Mouse (Mus musculus): ENCODE measurements around the gene Coro2b. TPM values are rescaled to one million over a fixed set of nuclear protein-coding genes. Genes with fewer than 3 reads are reported as not detected.

The Coro2b gene
- polyA plus RNA-seq, 1 experiment from 2014 or later: 6.3 TPM

DNA sequence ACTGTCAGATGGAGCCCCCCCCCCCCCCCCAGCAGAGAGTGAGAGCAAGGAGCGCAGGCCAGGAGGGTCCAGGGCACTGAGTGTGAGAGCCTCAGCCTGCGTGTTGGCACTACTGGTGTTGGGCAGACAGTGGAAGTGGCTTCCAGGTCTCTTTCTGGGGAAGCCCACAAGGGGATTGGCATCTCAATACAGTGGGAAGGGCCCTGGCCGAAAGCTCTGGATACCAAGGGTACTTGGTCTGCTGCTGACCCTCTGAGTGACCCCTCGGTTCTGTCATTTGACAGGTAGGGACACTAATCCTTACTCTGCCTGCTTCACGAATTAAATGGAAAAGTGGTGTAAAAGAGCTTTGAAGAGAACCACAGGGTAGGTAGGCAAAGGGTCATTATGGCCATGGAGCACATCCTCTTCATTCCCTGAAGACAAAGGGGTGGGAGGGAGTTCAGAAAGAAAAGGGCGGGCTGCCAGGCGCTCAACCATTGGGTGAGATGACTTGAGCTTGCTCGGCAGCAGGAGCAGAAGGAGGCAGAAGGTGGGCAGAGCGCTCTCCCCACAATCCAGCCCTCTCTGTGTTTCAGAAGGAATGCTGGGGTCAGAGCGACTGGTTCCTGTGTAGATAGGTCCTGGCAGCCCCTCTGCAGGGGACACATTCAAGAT is 116.5 kb downstream of the Coro2b start:
- no peaks in the 10 kb centered on the region for H3K9me3 ChIP-seq
- H3K36me3 ChIP-seq: 0 out of 2 replicates have a peak, but pooled peaks cover 4% of the 10 kb centered on the region
- peaks cover 54% of the 10 kb centered on the region for H3K4me1 ChIP-seq
- no peak for DNase-seq (ENCODE audit: low spot score)
- no peaks in the 10 kb centered on the region for H3K27me3 ChIP-seq (ENCODE audit: insufficient read depth, poor library complexity, severe bottlenecking)
- WGBS: 53% methylated on average over 10 of the region's 10 CpGs
- H3K4me3 ChIP-seq: peak overlapping the region; percentile 45
- peak overlapping the region; percentile 78 for H3K27ac ChIP-seq

DNA sequence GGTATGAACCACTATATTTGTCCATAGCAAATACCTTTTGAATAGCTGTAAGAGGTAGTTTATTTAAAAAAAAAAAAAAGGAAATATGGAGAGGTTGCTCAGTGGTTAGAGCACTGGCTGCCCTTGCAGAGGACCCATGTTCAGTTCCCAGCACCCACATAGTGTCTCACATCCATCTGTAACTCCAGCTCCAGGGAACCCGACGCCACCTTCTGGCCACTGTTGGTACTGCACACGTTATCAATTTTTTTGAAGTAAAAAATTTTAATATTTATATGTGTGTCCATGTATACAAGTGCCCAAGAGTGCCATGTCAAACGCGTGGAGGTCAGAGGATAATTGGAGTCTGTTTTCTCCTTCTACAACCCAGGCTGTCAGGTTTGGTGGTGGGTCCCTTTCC is 118.1 kb downstream of the Coro2b start:
- no peaks in the 10 kb centered on the region for H3K27me3 ChIP-seq (ENCODE audit: insufficient read depth, poor library complexity, severe bottlenecking)
- no peak for DNase-seq (ENCODE audit: low spot score)
- H3K27ac ChIP-seq: no peak overlapping the region
- H3K4me3 ChIP-seq: no peak overlapping the region
- H3K4me1 ChIP-seq: peaks cover 58% of the 10 kb centered on the region
- 0 out of 2 replicates have a peak, but pooled peaks cover 4% of the 10 kb centered on the region for H3K36me3 ChIP-seq
- no peaks in the 10 kb centered on the region for H3K9me3 ChIP-seq
- 54% methylated on average over 5 of the region's 5 CpGs for WGBS

DNA sequence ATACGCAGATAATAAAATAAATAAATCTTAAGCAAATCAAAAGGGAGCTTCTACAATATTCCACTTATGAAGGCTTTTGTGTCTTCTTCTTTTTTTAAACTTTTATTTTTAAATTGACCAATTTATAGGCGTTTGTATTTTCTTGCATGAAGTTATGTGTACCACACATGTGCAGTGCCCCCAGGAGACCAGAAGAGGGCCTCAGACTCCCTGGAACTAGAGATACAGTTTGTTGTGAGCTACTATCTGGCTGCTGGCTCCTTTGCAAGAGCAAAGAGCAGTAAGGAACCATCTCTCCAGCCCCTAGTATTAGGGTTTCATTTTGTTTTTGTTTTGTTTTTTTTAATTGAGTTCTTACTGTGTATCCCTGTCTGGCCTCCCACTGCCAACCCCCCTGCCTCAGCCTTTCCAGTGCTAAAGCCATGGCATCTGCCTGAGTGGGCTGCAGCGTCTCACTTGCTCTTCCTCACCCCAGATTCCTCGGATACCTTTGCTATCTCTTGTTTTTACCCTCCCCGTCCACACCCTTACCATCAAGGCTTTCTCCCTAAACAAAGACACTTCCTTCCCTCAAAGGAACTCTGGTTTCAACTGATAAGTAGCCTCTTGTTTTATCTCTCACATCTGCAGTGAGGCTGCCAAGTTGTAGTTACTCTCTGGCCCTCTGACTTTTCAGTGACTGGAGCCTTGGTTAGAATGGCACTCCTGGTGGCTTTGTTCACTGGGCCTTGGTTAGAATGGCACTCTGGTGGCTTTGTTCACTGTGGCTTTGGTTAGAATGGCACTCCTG is 129.3 kb downstream of the Coro2b start:
- no peak for DNase-seq (ENCODE audit: low spot score)

DNA sequence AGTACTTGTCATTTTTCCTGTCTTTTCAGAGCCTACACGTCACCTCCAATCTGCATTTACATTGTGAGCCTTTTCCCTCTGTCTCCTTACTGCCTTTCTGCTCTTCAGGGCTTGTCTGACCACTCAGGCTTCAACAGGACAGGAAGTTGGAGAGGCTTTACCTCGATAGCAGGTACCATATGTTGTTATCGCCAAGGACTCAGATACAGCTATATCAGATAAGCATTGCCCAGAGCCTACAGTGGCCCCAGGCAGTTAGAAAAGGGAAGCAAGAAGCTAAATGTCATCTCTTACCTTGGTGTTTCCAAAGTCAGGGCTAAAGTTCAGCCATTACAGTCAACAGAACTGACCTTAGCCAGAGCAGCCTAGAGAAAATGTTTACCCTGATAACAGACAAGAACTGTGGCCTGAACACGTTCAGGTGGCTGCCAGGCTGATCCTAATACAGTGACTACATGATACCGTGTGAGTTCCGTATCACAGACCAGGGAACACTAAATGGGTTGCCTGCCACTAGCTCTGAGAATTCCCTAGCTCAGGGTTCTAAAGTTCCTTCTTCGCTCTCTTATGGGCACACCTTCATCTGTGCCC is 130.3 kb downstream of the Coro2b start:
- Histone ChIP-seq H3K4me1 (peaks cover 12% of the 10 kb centered on the region; the same call in 1 of the 2 replicates), H3K36me3 (no peaks in the 10 kb centered on the region), H3K4me3 (no peak overlapping the region), H3K27me3 (ENCODE audit: insufficient read depth, poor library complexity, severe bottlenecking) (no peaks in the 10 kb centered on the region), H3K9me3 (peaks cover 3% of the 10 kb centered on the region; the same call in 1 of the 2 replicates), H3K27ac (no peak overlapping the region)
- DNase-seq (ENCODE audit: low spot score): no peak
- WGBS: 74% methylated on average over 7 of the region's 7 CpGs

More for the DNA sequence above, 129.3 kb downstream of the Coro2b start:
- Histone ChIP-seq H3K27ac (peak overlapping the region; percentile 47; the same call in 1 of the 2 replicates), H3K4me1 (peaks cover 16% of the 10 kb centered on the region), H3K9me3 (peaks cover 3% of the 10 kb centered on the region; the same call in 1 of the 2 replicates), H3K4me3 (no peak overlapping the region), H3K36me3 (no peaks in the 10 kb centered on the region), H3K27me3 (ENCODE audit: insufficient read depth, poor library complexity, severe bottlenecking) (no peaks in the 10 kb centered on the region)
- WGBS: 45% methylated on average over 5 of the region's 5 CpGs

DNA sequence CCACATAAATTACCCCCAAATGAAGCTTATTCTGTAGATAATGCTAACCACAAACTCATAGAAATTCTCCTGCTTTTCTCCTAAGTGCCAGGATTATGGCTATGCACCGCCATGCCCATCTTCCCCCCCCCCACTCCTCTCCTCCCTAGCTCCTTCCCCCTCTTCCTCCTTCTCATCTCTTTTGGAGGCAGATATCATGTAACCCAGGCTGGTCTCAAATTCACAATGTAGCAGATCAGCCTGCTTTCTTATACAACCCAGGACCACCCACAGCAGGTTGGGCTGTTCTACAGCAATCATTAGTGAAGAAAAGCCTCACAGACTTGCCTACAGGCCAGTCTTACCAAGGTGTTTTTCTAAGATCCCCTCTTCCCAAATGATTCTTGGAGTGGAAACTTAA is 135.3 kb downstream of the Coro2b start:
- Histone ChIP-seq H3K4me3 (no peak overlapping the region), H3K27me3 (ENCODE audit: insufficient read depth, poor library complexity, severe bottlenecking) (no peaks in the 10 kb centered on the region), H3K27ac (no peak overlapping the region), H3K36me3 (no peaks in the 10 kb centered on the region), H3K9me3 (no peaks in the 10 kb centered on the region), H3K4me1 (peaks cover 7% of the 10 kb centered on the region)
- WGBS: 76% methylated on average over 1 of the region's 1 CpGs
- DNase-seq (ENCODE audit: low spot score): no peak

DNA sequence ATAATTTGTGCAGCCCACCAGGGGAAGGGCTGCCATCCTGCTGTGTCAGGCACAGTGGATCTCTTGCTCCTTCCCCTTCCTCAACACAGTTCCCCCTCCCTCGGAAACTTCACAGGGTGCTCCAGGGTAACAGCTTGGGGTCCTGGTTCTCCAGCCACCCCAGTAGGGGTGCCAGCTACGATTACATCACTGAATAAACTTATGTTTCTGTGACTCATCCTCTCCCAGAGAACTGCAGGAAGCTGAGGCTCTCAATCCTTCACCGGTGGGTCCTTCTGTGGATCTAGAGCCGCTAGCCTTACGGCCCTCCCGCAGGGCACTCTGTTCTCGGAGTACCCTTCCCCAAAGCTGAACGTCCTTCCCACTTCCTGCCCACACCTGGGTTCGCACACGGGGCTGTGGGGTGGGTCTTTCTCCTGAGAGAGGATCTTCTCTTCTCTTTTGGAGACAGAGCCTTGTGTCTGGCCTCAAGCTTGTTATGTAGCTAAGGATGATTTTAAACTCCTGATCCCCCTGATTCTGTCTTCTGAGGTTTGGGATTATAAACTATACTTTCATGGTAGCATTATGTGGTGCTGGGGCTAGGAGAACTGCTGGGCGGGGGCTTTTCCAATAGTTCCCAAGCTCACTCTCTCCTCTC is 136.2 kb downstream of the Coro2b start:
- WGBS: 35% methylated on average over 11 of the region's 11 CpGs
- peaks cover 4% of the 10 kb centered on the region for H3K4me1 ChIP-seq
- DNase-seq (ENCODE audit: low spot score): no peak

DNA sequence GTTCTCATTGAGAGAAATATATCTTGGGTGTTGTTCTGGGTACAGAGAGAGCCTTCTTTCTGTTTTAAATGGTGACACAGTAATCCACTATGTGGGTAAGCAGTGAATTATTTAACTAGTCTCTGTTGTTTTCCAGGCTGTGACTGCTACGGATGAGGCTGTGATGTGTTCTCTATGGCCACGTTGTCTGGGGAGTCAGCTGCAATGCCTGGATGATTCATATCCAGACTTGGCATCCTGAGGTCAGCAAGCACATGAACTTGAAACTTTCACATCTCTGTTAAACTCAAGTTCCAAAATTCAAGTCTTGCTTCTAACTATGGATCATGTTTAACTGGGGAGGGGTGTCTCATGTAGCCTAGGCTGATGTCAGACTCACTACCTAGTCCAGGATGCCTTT is 142.7 kb downstream of the Coro2b start:
- no peaks in the 10 kb centered on the region for H3K9me3 ChIP-seq
- 76% methylated on average over 2 of the region's 2 CpGs for WGBS
- no peaks in the 10 kb centered on the region for H3K4me1 ChIP-seq
- no peak overlapping the region for H3K4me3 ChIP-seq
- no peak for DNase-seq (ENCODE audit: low spot score)
- no peak overlapping the region for H3K27ac ChIP-seq
- no peaks in the 10 kb centered on the region for H3K27me3 ChIP-seq (ENCODE audit: insufficient read depth, poor library complexity, severe bottlenecking)
- H3K36me3 ChIP-seq: no peaks in the 10 kb centered on the region

More for the DNA sequence above, 136.2 kb downstream of the Coro2b start:
- H3K4me3 ChIP-seq: no peak overlapping the region
- no peaks in the 10 kb centered on the region for H3K9me3 ChIP-seq
- no peaks in the 10 kb centered on the region for H3K36me3 ChIP-seq
- no peak overlapping the region for H3K27ac ChIP-seq
- no peaks in the 10 kb centered on the region for H3K27me3 ChIP-seq (ENCODE audit: insufficient read depth, poor library complexity, severe bottlenecking)

DNA sequence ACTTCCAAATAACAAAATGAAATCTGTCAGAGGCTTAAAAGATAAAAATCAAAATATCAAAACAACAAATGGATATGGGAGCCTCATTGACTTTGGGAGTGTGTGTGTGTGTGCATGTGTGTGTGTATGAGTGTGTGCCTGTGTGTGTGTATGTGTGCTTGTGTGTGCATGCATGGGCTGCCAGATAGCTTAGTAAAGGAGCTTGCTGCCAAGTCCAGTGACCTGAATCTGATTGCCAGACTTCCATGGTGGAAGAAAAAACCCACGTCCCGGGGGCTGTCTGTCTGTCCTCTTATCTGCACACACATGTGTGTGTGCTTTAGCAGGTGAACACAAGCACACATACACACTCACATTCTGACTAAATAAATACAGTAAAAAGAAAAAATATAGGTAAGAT is 143.3 kb downstream of the Coro2b start:
- no peaks in the 10 kb centered on the region for H3K9me3 ChIP-seq
- WGBS: 70% methylated on average over 2 of the region's 2 CpGs

DNA sequence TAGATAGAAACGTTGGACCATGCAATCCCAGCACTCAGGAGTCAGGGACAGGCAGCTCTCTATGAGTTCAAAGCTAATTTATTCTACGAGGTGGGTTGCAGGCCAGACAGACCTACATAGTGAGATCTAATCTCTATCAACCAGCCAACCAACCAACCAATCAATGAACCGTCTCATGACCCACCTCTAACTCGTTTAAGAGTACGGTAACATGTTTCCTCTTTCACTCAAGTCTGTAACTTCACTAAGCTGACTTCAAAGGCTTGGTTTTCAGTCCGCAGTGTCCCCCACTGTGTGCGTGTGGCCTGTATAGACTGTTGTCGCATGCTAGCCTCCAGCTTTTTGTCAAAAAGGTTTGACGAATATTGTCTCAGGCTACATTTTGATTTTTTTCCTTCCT is 147.1 kb downstream of the Coro2b start:
- Histone ChIP-seq H3K4me3 (no peak overlapping the region), H3K36me3 (no peaks in the 10 kb centered on the region), H3K4me1 (no peaks in the 10 kb centered on the region), H3K27me3 (ENCODE audit: insufficient read depth, poor library complexity, severe bottlenecking) (no peaks in the 10 kb centered on the region), H3K27ac (no peak overlapping the region), H3K9me3 (no peaks in the 10 kb centered on the region)
- no peak for DNase-seq (ENCODE audit: low spot score)
- 72% methylated on average over 9 of the region's 9 CpGs for WGBS

More for the DNA sequence above, 143.3 kb downstream of the Coro2b start:
- Histone ChIP-seq H3K36me3 (no peaks in the 10 kb centered on the region), H3K27me3 (ENCODE audit: insufficient read depth, poor library complexity, severe bottlenecking) (no peaks in the 10 kb centered on the region), H3K4me3 (no peak overlapping the region), H3K27ac (no peak overlapping the region), H3K4me1 (no peaks in the 10 kb centered on the region)
- no peak for DNase-seq (ENCODE audit: low spot score)

DNA sequence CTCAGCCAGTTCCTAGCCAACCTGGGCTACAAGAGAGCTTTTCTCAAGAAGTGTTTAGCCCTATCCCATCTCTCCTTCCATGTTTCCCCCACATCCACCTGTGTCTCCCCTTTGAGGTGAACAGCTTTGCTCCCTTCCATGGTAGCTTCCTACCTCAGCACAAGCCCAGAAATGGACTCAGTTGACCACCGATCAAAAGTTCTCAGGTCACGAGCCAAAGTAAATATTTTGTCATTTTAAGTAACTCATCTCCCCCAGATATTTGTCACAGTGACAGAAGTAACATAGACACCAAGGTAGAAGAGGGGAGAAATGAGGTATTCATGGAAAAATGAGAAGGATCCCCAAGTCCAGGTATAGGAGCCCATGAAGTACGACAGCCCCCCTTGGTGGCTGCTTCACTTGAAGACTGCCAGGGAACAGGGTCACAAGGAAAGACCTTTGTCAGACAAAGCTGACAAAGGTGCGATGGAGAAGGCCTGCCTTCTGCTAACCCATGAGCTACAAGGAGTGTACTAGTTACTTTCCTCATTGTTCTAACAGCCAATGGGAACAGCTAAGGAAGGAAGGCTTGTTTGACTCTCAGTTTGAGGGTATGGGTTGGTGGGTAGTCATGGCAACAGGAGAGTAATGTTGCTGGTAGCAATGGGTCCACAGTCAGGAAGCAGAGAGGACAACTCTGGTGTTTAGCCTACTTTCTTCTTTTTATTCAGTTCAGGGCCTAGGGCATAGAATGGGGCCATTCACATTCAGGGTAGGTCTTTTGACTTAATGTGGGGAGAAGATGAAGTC is 150.9 kb downstream of the Coro2b start:
- 84% methylated on average over 4 of the region's 4 CpGs for WGBS
- peaks cover 11% of the 10 kb centered on the region for H3K4me1 ChIP-seq

DNA sequence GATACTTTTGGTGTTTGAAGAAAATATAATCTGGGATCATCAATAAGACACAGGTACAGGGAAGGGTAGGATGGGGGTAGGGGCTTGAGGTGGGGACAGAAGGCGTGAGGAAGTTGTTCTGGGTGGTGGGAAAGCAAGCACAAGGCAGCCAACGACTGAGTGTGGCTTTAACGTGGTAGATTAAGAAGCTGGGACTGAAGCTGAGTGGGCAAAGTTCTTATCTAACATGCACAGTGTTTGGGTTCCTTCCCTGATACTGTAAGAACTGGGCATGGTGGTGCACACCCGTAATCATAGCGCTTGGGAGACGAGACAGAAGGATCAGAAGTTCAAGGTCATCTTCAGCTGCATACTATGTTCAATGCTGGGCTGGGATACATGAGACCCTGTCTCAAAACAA is 151.8 kb downstream of the Coro2b start:
- no peak for DNase-seq (ENCODE audit: low spot score)
- Histone ChIP-seq H3K4me1 (peaks cover 20% of the 10 kb centered on the region), H3K4me3 (no peak overlapping the region), H3K9me3 (no peaks in the 10 kb centered on the region), H3K36me3 (peaks cover 4% of the 10 kb centered on the region), H3K27ac (no peak overlapping the region), H3K27me3 (ENCODE audit: insufficient read depth, poor library complexity, severe bottlenecking) (no peaks in the 10 kb centered on the region)
- WGBS: 68% methylated on average over 6 of the region's 6 CpGs

More for the DNA sequence above, 150.9 kb downstream of the Coro2b start:
- H3K36me3 ChIP-seq: no peaks in the 10 kb centered on the region
- no peak for DNase-seq (ENCODE audit: low spot score)
- no peak overlapping the region for H3K27ac ChIP-seq
- H3K27me3 ChIP-seq (ENCODE audit: insufficient read depth, poor library complexity, severe bottlenecking): no peaks in the 10 kb centered on the region
- H3K4me3 ChIP-seq: no peak overlapping the region
- no peaks in the 10 kb centered on the region for H3K9me3 ChIP-seq

DNA sequence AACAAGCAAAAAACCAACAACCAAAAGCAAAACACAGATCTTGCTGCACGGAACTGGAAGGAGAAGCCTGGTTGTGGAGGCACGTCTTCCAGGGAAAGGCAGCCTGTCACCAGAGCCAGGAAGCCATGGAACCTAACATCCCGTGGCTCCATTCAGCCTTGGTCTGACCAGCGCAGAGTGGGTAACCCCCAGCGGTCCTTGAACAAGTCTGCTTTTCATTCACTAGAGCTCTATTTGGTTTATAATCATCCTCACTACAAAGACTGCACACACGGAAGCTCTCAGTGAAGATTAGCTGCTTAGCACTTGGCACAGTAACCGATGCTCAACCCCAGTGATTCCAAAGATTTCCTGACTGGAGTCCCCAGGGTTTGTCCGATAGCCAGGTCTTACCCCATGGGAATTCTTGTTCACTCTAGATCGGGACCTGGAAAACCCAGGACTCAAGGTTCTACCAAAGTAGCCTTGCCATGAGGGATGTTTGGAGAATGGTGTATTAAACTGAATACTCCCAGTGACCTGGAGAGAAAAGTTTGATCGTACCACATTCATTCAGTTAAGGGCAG is 154.2 kb downstream of the Coro2b start:
- 78% methylated on average over 10 of the region's 10 CpGs for WGBS
- no peaks in the 10 kb centered on the region for H3K9me3 ChIP-seq
- H3K27ac ChIP-seq: no peak overlapping the region
- H3K4me3 ChIP-seq: no peak overlapping the region
- no peak for DNase-seq (ENCODE audit: low spot score)
- peaks cover 24% of the 10 kb centered on the region for H3K4me1 ChIP-seq
- peaks cover 25% of the 10 kb centered on the region for H3K36me3 ChIP-seq
- H3K27me3 ChIP-seq (ENCODE audit: insufficient read depth, poor library complexity, severe bottlenecking): no peaks in the 10 kb centered on the region

All from heart, embryonic 10.5 days (tissue).